Mouse (Mus musculus) kidney, adult 2 months (tissue): ENCODE measurements around the gene Pbrm1.

Source experiments
- CTCF ChIP-seq: fragments of 200-500 bp; conservative IDR thresholded peaks from 2 replicates; pipeline ENCODE4 v1.5.1; 2011; ENCODE audit warnings: low read depth, mild to moderate bottlenecking, control low read depth, low read length, moderate library complexity, mixed read lengths; ENCODE audit not compliant: insufficient read depth, insufficient read length
- POLR2A ChIP-seq: fragments of 200-500 bp; IDR thresholded peaks from one replicate; pipeline ENCODE4 v1.6.1; 2011; ENCODE audit warnings: low read depth, low read length, control low read depth

DNA sequence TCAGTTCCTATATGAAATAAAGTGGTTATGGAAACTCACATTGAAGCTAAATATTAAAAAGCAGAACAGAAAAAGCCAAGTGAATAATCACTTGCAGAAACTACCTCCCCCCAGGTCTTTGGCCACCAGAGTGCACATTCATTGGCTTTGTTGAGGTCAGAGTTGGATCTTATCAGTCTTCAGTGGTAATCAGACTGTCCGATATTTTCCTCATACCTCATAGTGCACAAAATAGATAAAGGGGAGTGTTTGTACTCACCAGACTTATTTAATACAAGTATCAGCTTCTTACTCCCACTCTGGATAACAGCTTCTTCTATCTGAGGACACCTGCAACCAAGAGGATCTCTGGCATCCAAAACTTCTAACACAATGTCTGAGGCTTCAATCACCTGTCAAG is 2.9 kb upstream of the Pbrm1 start:
- no peak for TF ChIP-seq POLR2A
- no peak for TF ChIP-seq CTCF
